Mouse (Mus musculus) megakaryocyte, embryonic 14.5 days (primary cell): ENCODE measurements around the gene Zfp142. TPM values are rescaled to one million over a fixed set of nuclear protein-coding genes. Genes with fewer than 3 reads are reported as not detected.

Experiments used
- H3K27me3 ChIP-seq: replicated peaks from 2 replicates; pipeline ENCODE3; 2012; ENCODE audit warnings: inconsistent platforms
- H3K36me3 ChIP-seq: replicated peaks from 2 replicates; pipeline ENCODE3; 2012; ENCODE audit warnings: low read length, inconsistent platforms, mixed read lengths
- H3K4me1 ChIP-seq: 2 replicates; pipeline ENCODE4 v1.6.1; 2012; ENCODE audit warnings: inconsistent platforms
- H3K4me3 ChIP-seq: replicated peaks from 2 replicates; pipeline ENCODE3; 2012; ENCODE audit warnings: moderate library complexity, mild to moderate bottlenecking, inconsistent platforms
- H3K9me3 ChIP-seq: 2 replicates; pipeline ENCODE4 v1.6.1; 2012; ENCODE audit warnings: inconsistent platforms
- FLI1 ChIP-seq: IDR thresholded peaks from 2 replicates; pipeline ENCODE4 v1.6.1; 2012; ENCODE audit warnings: low read length, inconsistent platforms, mixed read lengths
- GATA1 ChIP-seq: IDR thresholded peaks from 3 replicates; pipeline ENCODE4 v1.6.1; 2012; ENCODE audit warnings: mixed read lengths, low read length, inconsistent platforms, borderline replicate concordance
- polyA plus RNA-seq: library from polyadenylated mRNA; stranded (reverse); fragments of >175 nt; gene quantifications from 2 replicates; pipeline ENCODE4 v1.2.3, GENCODE M21; 2012; ENCODE audit warnings: low replicate concordance; ENCODE audit not compliant: insufficient read depth

Zfp142 gene
- 2.0 and 2.2 TPM in 2 replicates for polyA plus RNA-seq

DNA sequence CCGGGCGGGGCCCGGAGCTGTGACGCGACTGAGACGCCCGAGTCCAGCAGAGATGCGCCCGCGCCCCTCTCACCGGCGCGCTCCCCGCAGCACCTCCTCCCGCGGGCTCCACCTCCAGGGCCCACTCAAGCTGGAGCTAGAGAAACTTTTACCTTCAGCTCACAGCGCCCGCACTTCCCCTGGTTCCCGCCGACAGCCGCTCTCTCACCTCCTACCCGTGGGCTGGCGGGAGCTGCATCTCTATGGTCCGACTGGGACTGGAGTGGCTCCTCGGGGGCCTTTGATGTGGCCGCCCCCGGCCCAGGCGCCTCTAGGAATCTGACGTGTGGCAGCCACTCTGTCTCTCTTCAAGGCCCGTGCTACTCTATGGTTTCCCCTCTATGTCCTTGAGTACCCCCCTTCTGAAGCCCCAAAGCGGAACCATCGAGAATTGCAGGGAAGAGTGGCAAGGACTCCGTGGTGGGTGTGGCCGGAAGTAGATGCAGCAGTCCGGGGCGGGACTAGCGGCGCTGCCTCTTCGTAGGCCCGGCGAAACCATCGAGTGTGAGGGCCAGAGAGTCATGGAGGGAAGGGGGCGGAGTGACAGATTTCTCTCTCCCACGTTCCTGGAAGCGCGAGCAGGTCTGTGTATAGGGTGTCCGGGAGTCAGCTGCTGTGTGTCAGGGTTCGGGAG, at the start of gene Zfp142, which contains the start of gene Bcs1l:
Zfp142 (minus strand) TSS at position 474 of the 673 bp plus-strand sequence.
Bcs1l (plus strand) TSS at position 517 of the 673 bp plus-strand sequence.
- H3K36me3 ChIP-seq: peaks cover 56% of the 10 kb centered on the region
- H3K9me3 ChIP-seq: no peaks in the 10 kb centered on the region
- TF ChIP-seq FLI1 (peak; percentile 64; the same call in 1 of the 2 replicates), GATA1 (no peak)
- peaks cover 44% of the 10 kb centered on the region for H3K4me1 ChIP-seq
- no peaks in the 10 kb centered on the region for H3K27me3 ChIP-seq
- peak within 1 kb of the TSS; percentile 98 for H3K4me3 ChIP-seq

DNA sequence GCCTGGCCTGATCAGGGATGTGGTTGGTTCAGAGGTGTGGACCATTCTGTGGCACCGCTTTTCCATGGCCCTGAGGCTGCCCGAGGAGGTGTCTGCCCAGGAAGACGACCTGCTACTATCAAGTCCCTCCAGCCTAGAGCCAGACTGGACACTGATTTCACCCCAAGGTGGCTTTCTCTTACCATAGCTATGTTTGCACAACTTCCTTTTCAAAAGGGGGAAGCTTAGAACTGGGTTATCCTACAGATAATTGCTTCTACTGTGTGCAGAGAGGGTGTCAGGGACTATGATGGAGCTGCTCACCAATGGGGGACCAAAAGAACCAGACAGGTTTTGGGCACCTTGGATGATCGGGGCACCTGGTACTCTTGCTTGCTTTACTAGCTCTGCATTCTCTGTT, 44.7 kb upstream of the Zfp142 start:
- TF ChIP-seq GATA1: no peak
- no peak for TF ChIP-seq FLI1
- peaks cover 46% of the 10 kb centered on the region for H3K27me3 ChIP-seq
- H3K4me3 ChIP-seq: no peak overlapping the region
- no peaks in the 10 kb centered on the region for H3K9me3 ChIP-seq
- H3K36me3 ChIP-seq: no peaks in the 10 kb centered on the region
- H3K4me1 ChIP-seq: no peaks in the 10 kb centered on the region

DNA sequence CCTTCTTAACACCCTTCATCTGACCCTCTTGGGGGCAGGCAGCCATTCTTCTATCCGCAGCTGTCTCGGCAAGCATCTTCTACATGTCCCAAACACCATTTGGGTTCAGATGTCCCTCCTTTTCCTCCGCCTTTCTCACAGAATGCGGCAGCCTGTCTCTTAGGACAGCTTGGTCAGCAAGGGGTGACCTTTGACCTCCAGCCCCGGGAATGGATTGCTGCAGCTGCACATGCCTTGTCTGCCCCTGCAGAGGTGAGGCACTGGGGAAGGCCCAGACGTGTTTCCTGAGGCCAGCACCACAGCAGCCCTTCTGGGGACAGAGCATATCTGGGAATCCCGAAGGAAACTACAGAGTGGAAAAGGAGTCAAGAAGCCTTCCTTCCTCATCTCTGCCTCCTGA, 40.0 kb upstream of the Zfp142 start:
- Histone ChIP-seq H3K4me1 (no peaks in the 10 kb centered on the region), H3K36me3 (no peaks in the 10 kb centered on the region), H3K9me3 (no peaks in the 10 kb centered on the region), H3K4me3 (no peak overlapping the region), H3K27me3 (peaks cover 42% of the 10 kb centered on the region)
- no peak for TF ChIP-seq GATA1
- TF ChIP-seq FLI1: no peak

DNA sequence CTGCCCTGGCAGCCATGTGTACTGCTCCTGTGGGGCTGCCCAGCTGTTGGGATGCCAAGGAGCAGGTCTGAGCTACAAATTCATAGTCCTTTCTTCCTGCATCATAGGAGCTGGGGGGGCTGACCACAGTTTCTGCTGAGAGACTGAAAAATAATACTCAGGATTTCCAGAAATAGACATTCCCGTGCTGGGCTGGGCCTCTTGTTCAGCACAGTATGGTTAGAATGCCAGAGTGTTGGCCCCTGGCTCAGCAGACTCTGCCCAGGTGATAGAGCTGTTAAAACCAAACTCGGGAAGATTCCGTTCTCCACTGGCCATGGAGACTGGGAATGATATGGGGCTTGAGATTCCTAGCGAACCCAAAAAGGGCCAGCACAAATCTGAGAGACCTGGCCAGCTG, 38.0 kb upstream of the Zfp142 start:
- TF ChIP-seq GATA1 (no peak), FLI1 (no peak)
- Histone ChIP-seq H3K4me1 (no peaks in the 10 kb centered on the region), H3K4me3 (no peak overlapping the region), H3K36me3 (no peaks in the 10 kb centered on the region), H3K9me3 (no peaks in the 10 kb centered on the region), H3K27me3 (peaks cover 43% of the 10 kb centered on the region)

DNA sequence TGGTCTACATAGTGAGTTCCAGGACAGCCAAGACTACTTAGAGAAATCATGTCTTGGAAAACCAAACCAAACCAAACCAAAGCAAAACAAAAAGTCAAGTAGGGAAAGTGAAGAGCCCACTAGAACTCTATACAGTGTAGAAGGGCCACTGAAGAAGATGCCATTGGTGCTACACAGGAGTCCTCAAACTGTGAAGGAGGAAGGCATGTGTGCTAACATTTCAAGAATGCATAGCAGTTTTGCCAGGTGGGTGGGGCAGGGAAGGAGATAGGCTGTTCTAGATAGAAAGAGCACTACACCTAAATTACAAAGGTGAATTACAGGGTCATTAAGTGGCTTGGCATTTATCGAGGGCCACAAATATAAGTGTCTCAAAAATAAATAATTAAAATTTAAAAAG, 36.1 kb upstream of the Zfp142 start:
- Histone ChIP-seq H3K9me3 (no peaks in the 10 kb centered on the region), H3K4me3 (no peak overlapping the region), H3K36me3 (no peaks in the 10 kb centered on the region), H3K27me3 (peaks cover 41% of the 10 kb centered on the region), H3K4me1 (no peaks in the 10 kb centered on the region)
- TF ChIP-seq GATA1 (no peak), FLI1 (no peak)

DNA sequence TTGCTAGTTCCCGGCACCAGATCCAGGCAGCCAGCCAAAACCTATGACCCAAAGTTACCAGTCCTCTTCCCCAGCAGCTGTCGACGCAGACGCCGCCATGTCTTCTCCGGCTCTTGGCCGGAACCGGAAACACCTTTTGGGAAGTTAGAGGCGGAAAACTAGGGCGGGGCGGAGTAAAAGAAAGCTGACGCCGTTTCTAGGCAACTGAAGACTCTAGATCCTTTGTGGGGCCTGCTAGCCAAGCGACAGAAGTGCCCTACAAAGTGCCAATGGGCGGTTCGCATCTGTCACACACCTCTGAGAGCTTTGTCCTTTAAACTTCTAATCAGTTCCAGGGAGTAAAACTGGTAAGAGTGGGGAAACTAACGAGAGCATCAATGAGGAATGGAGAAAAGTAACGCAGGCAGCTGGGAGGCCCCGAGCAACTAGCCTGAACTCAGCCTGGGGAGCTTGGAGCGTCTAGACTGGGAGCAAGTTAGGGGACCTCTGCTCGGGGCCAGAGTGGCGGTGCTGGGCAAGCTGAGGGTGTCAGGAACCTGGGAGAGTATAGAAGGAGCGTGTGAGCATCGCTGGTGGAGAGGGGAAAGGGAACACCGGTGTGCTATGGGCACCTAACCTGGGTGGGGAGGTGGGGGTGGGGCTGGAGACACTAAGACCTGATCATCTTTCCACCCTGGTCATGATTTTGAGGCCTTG, 13.4 kb upstream of the Zfp142 start, which contains the start of the genes Rnf25 and Stk36:
Rnf25 (minus strand) TSS at position 131 of the 696 bp plus-strand sequence.
Stk36 (plus strand) TSS at position 179 of the 696 bp plus-strand sequence.
- H3K4me3 ChIP-seq: peak within 1 kb of the TSS; percentile 100
- H3K36me3 ChIP-seq: peaks cover 24% of the 10 kb centered on the region
- TF ChIP-seq FLI1: no peak
- no peak for TF ChIP-seq GATA1
- peaks cover 19% of the 10 kb centered on the region for H3K4me1 ChIP-seq
- no peaks in the 10 kb centered on the region for H3K9me3 ChIP-seq
- H3K27me3 ChIP-seq: no peaks in the 10 kb centered on the region

DNA sequence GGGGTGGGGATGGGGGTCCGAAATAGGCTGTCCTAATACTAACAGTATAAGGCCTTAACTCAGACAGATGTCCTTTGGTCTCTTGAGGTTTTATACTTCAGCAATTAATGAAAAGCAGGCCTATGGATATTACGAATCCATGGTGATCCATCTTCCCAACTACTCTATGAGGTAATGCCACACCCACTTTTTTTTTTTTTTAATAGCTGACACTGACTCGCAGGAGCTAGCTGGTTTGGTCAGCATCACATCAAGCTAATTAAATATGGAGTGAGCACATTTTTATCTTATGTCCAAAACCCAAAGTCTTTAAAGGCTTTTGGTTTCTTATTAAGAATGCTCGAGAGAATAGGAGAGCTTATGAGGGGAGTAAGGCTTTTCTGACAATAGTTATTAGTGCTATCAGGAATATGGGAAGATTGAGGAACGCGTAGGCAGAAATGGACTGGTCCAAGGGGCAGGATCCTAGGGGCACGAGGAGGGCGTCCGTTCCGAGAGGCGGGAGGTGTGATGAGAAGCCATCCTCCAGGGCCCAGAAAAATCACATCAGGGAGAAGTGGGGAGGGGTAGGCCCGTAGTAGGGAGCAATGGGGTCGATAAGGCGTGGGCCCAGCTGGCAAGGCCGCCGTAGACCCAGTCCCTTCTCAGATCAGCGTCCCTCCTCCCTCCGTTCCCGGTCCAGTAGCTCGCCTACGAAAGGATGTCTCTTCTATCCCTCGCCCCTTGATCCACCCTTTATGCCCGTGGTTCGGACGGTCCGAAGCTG, 12.6 kb upstream of the Zfp142 start:
- no peak for TF ChIP-seq FLI1
- TF ChIP-seq GATA1: no peak
- H3K36me3 ChIP-seq: peaks cover 29% of the 10 kb centered on the region
- H3K9me3 ChIP-seq: no peaks in the 10 kb centered on the region

DNA sequence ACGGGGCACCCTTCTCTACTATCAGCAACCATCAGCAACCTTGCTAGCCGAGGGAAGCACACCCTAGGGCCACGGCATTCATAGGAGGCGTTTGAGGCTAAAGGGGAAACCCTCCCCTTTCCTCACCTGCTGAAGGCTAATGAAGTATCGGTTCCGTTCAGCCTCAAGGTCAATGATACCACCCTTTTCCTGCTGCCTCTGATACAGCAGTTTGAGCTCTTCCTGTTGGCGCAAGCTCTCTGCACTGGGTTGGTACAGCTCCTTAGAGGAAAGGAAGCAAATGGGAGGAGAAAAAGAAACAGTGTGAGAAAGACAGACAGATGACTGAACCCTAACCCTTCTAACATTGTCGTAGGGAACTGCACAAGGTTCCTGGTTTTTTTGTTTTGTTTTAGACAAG, 6.4 kb upstream of the Zfp142 start:
- peaks cover 84% of the 10 kb centered on the region for H3K36me3 ChIP-seq

More for the DNA sequence above, 12.6 kb upstream of the Zfp142 start:
- H3K27me3 ChIP-seq: no peaks in the 10 kb centered on the region
- H3K4me3 ChIP-seq: peak overlapping the region; percentile 100
- peaks cover 20% of the 10 kb centered on the region for H3K4me1 ChIP-seq

DNA sequence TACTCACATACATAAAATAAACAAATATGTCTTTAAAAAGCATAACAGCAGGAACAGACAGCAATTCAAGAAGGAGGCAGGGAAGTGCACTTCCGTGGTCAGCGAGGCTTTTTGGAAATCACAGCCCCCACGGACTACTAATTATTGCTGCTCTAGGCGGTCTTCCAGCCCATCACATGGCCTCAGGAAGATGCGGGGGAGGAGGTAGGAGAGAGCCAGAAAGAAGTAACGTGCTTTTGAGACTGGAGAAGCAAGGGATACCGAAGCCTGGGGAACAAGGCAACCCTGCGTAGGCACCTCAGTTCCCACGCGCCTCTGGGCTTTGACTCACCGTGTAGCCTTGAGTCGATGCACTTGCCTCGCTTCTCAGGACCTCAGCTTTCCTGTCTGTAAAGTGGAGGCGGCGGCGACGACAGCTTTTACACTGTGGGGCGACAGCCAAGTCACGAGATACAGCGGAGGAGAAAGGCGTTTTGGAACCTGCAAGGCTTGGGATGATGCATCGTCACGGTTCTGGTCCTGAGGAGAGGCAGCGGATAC, 743 bp downstream of the Zfp142 start:
- H3K4me3 ChIP-seq: peak overlapping the region; percentile 98
- H3K4me1 ChIP-seq: peaks cover 44% of the 10 kb centered on the region
- TF ChIP-seq GATA1 (no peak), FLI1 (no peak)
- no peaks in the 10 kb centered on the region for H3K27me3 ChIP-seq
- H3K9me3 ChIP-seq: no peaks in the 10 kb centered on the region
- peaks cover 61% of the 10 kb centered on the region for H3K36me3 ChIP-seq

More for the DNA sequence above, 6.4 kb upstream of the Zfp142 start:
- Histone ChIP-seq H3K4me1 (peaks cover 28% of the 10 kb centered on the region), H3K9me3 (no peaks in the 10 kb centered on the region), H3K27me3 (no peaks in the 10 kb centered on the region), H3K4me3 (peak overlapping the region; percentile 78)
- TF ChIP-seq GATA1 (no peak), FLI1 (no peak)
